Mouse (Mus musculus) common myeloid progenitor, adult 5-6 weeks (primary cell): ENCODE results near the gene Coro2b. TPM values are rescaled to one million over a fixed set of nuclear protein-coding genes. Genes with fewer than 3 reads are reported as not detected.
A peak's percentile ranks its signal among the peaks of the same experiment; 100 is the strongest.

ENCODE experiments used
- ATAC-seq: replicated peaks from 2 replicates; pipeline ENCODE4 v1.8.0; 2016; ENCODE audit warnings: low read depth, mild to moderate bottlenecking, moderate TSS enrichment, inconsistent platforms; ENCODE audit not compliant: poor library complexity, severe bottlenecking
- total RNA-seq: library from RNA; stranded (forward); fragments of 200-1000, 187-1606 nt; gene quantifications from 2 replicates; pipeline ENCODE4 v1.2.3, GENCODE M21; 2017

The Coro2b gene
- total RNA-seq, result 0.87 TPM in 1 of 2 replicates, not detected in the other

DNA sequence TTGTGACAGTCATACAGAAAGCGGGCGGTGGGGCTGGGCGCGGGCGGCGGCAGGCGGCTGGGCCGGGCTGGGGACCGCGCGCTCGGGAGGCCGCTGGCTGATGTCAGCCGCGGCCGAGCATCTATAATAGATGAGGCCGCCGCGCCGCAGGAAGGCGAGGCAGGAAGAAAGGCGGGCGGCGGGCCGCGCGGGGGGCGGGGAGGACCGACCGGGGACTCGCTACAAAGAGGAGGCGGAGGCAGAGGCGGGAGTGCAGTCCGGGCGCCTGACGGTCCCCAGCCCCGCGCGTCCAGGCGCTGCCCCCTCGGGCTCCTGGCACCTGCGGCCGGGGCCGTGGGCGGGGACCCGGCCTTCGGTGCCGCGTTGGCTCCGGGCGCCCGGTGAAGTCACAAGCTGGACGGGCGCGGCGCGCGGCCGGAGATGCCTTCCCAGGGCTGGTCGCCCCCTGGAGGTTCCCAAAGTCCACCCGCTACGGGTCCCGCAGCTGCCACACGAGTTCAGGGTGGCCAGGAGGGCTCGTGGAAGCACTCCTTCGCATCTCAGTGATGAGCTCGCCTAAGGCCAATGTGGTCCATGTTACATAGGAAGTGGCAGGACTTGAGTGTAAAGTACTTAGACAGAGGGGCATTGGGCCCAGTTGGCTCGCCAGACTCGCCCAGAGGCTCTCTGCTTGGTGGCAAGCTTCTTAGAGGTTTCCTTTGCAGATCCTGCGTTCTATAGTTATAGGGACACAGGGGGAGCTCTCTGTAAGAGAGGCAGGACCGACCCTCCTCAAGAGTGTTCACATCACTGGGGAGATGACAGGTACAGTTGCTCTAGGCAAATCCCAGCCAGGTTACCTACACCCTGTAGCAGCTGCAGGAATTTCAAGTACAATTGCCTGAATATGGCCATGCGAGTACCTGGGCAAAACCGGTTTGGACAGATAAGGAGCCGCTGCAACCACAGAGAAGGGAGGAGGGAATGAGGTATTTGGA lies at the start of gene Coro2b:
Coro2b (minus strand) TSS at position 390 of the 977 bp plus-strand sequence.
- peak; percentile 31 for ATAC-seq

DNA sequence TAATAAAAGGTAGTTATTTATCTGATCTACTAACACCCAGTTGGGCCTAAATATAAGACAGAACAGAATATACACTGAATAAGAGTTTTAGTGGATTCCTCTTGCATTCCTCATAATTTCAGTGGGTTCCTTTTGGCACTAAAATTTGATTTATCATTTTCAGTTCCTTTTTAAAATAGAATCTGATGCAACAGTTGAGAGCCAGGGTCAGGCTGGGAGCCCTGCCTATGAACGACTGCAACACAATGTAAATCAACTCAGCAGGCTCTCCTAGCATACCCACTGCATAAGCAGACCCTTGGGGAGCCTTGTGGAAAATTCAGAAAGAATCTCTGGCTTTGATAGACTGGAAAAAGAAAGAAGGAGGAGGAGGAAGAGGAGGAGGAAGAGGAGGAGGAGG lies 40.7 kb upstream of the Coro2b start:
- ATAC-seq, result no peak

DNA sequence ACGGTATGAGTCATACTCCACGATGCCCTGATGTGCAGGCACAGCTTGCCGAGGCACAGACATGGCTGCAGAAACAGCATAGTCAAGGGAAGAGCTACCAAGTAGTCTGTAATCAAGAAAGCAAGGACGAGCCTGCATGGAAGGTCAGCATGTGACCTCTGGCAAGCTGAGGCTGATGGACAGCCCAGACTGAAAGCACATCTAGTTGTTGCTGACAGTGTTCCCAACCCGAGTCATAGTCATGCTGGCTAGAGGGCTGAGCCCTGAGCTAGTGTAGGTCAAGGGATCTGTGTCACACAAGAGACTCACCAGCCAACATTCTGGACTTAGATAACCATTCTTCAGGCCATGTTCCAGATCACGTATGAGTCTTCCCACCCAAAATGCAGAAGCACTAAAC lies 32.3 kb upstream of the Coro2b start:
- no peak for ATAC-seq

DNA sequence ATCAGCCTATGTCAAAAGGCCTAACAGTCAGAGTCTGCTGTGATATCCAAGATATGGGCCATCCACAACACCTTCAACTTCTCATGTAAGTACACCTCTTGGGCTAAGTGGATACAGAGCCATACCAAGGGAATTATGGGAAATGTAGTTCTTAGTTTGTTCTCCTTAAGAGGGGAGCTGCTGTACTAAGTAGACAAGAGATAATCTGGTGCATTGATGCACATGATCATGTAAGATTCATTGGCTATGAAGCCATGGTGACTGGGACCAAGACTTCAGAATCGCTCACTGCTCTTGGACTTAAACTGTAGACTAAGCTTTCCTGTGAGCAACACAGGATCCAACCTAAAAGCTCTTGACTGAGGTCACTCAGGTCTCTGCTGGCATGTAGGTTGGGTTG lies 31.0 kb upstream of the Coro2b start:
- ATAC-seq, result no peak

DNA sequence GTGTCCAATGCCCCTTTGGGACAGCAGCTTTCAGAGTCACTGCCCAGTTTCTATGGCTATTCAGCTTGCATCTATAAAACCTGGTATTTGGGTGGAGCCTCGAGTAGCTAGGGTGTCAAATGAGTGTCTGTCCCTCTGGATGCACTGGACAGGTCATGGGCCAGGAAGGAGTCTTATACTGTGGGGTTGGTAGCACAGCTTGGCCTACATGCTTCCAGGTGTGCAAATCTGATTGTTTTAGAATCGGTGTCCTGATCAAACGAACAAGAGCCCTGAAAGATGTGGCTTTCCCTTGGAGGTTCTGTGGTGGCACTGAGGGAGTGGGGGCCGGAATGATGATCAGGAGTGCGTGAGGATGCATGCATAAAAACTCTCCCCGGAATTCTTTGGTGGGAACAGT lies 25.4 kb upstream of the Coro2b start:
- ATAC-seq, result no peak

DNA sequence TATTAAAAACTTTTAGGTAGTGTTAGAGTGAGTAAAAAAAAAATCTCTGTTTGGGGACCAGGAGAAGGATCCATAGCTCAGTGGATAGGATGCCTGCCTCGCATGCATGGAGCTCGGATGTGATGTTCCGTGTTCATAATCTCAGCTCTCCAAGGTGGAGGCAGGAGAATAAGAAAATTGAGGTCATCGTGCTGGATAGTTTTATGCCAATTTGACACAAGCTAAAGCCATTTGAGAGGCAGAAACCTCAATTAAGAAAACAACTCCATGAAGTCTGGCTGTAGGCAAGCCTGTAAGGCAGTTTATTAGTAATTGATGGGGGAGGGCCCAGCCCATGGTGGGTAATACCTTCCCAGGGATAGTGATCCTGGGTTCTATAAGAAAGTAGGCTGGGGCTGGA lies 23.6 kb upstream of the Coro2b start:
- no peak for ATAC-seq

DNA sequence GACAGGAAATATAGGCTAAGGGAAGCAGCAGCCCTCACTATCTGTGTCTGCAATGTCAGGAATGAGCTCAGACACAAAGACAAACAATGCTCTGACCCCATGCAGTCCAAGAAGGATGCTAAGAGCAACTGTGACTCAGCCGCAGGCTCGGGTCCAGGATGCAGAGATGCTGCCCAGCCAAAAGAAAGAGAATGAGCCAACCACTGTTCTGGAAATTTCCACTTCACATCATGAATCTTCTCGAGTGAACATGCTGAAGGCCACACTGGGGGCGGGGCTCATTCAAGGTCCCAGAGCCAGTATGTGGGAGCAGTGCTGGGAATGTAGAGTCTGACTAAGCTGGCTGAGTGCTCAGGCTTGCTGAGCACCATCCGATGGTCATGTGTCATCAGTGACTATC lies 23.2 kb upstream of the Coro2b start:
- ATAC-seq, result no peak

DNA sequence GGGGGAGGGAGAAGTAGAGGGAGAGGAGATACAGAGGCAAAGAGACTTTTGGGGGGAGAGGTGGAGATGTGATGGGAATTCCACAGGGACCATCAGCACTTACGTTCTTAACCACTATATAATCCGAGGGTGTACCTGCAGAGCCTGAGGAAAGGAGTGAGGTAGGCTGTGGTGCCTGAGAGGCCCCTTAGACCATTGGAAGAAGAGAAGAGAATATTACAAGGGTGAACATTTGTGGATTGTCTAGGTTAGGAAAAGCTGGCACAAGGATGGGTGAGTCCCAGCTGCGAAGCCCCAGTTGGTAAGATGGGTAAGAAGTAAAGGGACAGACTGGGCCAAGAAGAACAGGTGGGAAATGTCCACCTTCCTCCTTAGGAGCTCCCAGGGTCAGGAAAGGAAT lies 22.6 kb upstream of the Coro2b start:
- no peak for ATAC-seq

DNA sequence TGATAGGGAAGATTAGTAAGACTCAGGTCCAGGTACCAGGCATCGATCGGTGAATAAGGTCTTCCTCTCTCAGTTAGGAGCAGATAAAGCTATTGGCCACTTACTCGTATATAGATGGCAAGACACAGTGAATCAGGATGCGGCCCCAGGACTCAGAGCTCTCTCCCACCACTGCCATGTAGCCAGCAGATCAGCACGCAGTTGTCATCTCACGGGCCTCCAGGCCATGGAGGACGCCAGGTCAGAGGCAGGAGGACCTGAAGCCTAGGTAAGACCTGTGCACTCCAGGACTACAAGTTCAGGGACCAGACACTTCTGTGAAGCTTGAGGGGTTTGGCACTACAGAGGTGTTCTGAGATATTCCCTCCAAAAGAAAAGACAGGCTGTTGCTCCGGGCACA lies 21.2 kb upstream of the Coro2b start:
- no peak for ATAC-seq

DNA sequence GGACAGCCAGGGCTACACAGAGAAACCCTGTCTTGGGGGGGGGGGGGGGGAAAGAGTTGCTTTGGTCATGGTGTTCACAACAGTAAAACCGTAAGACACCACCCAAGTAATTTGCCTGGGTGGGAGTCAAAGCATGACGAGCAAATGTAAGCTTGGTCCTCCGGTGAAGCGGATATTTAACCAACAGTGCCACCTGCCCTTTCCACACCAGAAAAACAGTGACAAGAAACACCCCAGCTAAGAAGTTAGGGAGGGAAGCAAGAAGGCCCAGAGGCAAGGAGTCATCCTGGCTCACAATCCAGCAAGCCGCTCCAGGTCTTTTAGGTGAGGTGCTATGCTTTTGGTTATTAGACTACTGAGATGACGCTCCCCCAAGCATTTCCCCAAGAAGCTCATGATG lies 19.9 kb upstream of the Coro2b start:
- no peak for ATAC-seq

DNA sequence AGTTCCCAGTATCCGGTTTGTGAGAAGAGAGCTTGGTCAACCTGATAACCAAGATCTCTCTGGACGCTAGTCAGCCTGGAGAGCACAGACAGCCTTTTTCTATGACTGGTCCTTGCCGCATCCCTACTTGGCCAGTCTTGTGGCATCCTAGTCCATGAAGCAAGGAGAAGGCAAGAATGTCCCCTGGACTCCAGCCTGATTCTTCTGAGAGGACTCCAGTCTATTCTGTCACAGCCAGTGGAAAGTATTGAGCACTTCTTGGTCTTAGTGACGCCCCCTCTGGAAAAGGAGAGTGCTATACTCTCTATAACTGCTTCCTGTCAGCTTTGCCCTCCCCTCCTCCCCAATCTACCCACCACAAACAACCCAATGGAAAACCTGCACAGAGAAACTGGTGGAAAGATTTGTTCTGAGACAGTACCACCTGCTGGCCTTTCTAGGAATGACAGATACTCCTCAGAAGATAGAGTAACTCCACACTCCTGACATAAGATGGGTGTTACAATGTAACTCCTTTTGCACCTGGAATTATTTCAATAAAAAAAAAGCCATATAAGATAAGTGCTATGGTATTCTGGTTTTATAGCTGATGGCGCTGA lies 18.5 kb upstream of the Coro2b start:
- peak; percentile 73 for ATAC-seq

DNA sequence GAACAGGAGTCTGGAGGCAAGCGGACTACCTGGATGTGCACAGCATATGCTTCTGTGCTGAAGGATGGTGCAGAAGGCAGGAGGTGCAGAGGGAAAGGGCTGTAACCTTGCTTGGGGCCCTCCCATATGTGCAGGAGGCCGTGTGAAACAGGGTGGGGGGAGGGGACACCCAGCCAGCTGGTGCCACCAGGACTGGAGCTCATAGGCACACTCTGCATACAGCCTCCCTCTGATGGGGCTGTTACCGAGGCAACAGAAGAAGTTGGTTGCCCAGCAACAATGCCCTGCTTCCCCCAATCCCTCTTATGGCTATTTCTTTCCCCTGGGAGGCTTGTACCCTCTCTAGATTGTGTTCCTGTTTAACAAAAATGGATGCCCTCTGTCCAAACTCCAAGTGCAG lies 17.8 kb upstream of the Coro2b start:
- ATAC-seq, result no peak

DNA sequence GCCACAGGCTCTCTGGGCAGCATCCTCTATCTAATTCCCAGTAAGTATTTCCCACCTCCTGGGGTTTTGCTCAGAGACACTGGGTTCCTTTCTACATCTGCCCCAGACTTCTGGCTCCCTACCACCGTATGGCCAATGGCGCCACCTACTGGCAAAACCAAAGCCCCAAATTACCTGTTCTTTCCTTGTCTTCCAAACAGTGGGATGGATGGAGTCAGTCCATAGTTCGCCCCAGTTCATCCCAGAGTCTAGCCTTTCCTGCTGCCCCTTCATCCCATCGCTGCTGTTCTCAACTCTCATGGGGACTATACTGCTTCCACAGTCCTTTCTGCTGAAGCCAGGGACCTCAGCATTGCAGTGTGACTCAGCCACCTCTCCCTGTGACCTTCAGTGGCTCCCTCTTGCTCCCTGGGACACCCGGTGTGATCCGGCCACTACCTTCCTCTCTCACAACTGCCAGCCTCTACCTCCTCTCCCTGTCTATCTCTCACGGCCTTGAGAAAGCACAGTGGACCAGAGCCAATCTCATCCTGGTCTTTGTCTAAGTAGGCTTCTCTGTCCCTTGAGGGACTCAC lies 16.6 kb upstream of the Coro2b start:
- ATAC-seq, result peak; percentile 40; the same call in 1 of the 2 replicates

DNA sequence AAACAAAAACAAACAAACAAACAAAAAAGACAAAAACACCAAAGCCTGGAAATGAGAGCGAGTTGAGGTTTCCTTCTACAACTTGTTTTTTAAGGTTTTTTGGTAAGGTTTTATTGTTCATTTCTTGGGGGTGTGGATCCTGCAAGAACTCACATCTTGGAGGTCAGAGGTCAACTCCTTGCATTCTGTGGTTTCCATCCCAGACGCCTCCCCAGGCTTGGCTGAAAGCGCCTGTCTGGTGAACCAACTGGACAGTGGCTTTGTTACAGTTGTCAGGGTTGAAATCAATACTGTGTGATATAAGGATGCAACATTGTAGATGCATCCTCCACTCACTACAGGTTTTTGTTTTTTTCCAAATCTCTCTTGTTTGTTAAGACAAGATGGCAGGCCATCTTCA lies 14.7 kb upstream of the Coro2b start:
- ATAC-seq, result no peak

DNA sequence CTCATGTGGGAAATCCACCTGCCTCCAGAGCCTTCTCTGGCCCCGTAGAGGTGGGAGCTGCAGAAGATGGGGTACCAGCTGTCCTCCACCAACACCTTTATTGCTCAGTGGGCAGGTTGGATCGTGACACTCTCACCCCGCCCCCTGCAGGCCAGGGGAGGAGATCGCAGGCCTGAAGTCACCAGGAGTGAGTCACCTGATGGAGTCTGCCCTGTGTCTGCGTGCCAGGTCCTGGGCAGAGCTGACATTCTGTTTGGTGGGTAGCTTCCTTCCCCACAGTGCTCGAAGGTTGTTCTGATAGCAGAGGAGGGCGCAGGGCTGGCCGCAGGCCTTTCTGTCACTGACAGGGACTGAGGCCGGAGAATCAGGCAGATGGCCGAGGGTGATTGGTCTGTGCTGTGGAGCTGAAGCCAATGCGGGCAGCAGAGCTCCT lies 13.8 kb upstream of the Coro2b start:
- ATAC-seq, result peak; percentile 60

DNA sequence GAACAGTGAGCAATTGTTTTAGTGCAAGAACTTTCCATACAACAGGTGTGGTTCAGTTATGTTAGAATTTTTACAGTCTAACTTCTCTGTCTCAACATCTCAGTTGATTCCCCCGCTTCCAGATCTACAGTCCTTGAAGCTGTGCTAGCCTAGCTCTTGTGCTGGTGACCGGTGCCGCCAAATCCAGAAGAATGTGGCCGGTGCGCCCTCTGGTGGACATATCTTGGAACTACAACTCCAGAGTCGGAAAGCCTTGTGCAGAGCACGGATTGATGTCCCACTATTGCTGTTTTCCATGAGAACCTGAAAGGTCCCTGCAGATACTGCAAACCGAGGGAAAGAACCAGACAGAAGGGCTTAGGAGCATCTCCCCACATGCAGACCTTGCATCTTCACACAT lies 13.0 kb upstream of the Coro2b start:
- peak; percentile 80 for ATAC-seq

DNA sequence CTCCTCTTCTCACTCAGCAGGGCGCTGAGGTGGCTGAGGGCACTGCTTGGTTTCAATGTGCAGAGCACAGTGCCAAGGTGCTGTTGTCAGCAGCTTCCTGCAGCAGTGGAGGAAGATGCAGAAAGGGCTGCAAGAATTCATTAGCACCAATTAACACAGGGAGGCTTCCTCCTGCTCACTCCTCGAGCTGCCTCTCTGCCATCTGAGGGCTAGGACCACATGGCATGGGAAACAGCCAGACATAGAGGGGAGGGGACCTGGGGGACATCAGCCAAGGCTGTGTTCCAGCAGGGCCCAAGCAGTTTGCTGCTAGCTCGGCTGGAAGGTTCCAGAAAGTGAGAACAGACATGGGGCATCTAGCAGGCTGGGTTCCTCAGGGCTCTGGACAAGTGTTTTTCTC lies 10.6 kb upstream of the Coro2b start:
- no peak for ATAC-seq

DNA sequence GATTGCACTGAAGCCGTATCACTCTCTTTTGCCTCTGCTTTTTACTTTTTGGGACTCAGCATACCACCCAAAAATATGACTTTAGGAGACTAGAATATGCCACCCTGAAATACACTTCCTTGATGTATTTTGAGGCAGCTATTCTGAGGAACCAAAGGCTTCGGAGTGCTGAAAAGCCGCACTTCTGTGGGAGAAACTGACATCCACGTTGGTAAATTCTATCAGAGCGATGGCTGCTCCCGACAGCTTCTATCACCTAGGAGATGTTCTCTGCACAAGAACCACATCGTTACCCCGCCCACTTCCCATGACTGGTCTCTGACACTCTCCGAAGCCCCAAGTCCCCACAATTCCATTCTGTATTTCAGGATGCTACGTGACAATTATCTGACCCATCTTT lies 8.0 kb upstream of the Coro2b start:
- no peak for ATAC-seq

DNA sequence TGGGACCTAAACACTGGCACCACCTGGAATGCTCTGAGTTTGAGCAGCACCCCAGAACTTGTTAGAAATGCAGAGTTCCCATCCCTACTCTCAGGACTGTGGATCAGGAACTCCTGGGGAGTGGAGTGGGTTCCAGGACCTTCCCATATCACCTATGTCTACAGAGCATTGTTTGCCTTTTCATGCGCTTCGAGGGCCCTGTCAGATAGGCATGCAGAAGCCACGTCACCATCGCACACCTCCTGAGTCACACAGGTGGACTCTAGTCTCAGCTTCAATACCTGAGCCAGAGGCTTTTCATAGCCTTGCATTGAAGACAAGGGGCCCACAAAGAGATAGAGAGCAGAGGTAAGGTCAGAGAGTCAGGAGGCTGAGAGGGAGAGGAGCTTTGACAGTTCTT lies 7.0 kb upstream of the Coro2b start:
- ATAC-seq, result no peak

DNA sequence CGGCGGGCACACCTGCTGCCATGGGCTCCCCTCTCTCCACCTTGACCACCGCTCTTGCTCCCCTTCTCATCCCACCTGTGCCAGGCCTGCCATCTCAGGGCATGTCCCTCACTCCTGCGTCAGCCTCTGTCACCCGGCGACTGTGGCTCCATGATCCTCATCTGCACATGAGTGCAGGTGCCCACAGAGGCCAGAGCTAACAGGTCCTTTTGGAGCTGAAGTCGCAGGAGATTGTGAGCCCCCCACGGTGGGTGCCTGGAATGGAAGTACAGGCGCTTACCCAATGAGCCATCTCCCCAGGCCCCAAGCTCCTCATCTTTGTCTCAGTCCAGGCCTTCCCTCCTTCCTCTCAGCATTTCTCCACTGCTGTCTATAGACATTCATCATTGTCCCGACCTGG lies 4.8 kb upstream of the Coro2b start:
- no peak for ATAC-seq

DNA sequence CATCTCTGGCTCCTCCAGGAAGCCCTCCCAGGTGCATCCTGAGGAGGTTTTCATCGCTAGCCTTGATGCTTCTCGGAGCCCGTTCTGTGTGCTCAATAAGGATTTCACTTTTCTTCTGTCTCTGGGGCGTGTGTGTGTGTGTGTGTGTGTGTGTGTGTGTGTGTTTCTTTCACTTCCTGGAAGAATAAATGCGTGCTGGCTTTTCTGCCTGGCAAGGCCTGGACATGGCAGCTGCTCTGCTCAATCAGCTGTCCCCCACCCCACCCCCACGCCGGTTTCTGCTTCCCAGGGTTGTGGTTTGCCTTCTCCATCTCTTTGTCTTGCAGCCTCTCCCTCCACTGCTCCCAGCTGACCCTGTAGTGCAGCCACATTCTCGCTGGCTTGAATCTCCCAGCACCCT lies 4.3 kb upstream of the Coro2b start:
- no peak for ATAC-seq
